Mouse (Mus musculus): ENCODE results near the gene Tkfc.

DNA sequence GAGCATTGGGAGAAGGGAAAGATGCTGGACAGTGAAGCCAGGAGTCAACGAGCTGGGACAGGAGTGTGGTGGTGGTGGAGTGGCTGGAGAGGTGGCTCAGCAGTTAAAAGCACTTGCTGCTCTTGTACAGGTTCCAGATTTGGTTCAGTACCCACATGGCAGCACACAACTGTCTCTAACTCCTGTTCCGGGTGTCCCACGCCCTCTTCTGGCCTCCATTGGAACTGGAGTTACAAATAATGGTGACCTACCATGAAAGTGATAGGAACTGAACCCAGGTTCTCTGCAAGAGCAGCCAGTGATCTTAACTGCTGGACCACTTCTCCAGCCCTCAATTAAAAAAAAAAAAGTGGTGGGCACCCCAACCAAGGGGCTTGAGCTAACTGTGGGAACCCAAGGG lies 7.3 kb downstream of the Tkfc start:
- TF ChIP-seq CTCF (IDR thresholded peaks at IDR 0.05; ENCODE audit: low read depth) (peak; percentile 47; the same call in 1 of the 2 replicates), EP300 (optimal IDR thresholded peaks at IDR 0.05) (no peak)
